Mouse (Mus musculus): ENCODE data around the gene Srl. TPM values are rescaled to one million over a fixed set of nuclear protein-coding genes. Genes with fewer than 3 reads are reported as not detected.
A peak's percentile ranks its signal among the peaks of the same experiment; 100 is the strongest.
"Not testable (repeated sequence)": the region's sequence is repeated elsewhere in the genome, so short reads cannot be mapped to it uniquely, and the experiment has no call there.

Srl gene
- 1 to 10 TPM; 3.0 to 4.1 TPM for total RNA-seq (2021)
- long read RNA-seq, experiment 1, partial matches to known transcripts, result 0 of 2 reads
- long read RNA-seq, experiment 1, other reads (novel, unspliced or antisense), result 2 of 2 reads
- long read RNA-seq, experiment 2, partial matches to known transcripts, result 0 of 1 reads
- long read RNA-seq, experiment 2, other reads (novel, unspliced or antisense), result 1 of 1 reads

- peak; percentile 100 for DNase-seq (ENCODE audit: low spot score in 2 of 2)
These were observed at the start of gene Srl for GRCm38 (mm10) chr16:4541501-4542198. Srl (minus strand) TSS chr16:4541816.

- no peak for DNase-seq (ENCODE audit: low spot score in 2 of 2)
These were observed 48.6 kb upstream of the Srl start for GRCm38 (mm10) chr16:4590236-4590635.

DNA sequence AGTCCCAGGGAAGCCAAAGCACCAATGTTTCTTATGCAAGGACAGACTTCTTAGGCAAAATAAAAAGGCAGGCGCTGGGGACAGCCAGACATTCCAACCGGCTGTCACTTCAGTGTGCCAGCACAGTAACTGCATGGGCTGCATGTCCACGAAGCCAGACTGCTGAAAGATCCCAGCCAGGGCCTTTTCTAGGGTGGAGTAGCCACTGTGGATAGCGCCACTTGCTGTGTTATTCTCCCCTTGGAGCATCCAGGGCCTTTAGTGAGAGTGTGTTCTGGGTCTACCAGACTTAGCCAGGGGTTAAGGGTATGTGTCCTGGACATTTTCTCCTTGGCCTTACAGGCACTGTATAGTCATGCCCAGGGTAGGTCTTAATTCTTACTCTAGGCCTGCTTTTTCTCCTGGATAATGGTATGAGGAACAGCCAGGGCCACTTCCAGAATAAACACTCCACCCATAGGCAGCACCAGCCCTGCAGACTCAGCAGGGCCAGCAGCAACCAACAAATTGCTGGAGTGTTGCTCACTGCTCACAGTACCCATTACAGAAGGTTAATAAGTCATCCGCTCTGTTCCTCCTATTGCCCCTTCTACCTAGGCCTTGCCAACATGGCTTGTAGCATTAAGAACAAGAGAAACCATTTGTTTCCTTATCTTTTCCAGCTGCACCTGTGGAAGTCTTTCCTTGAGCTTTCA, 46.0 kb upstream of the Srl start:
- no peak for DNase-seq (ENCODE audit: low spot score in 2 of 2)

GRCm38 (mm10) chr16:4586531-4587123, 45.0 kb upstream of the Srl start:
- peak; percentile 78 to 89 for DNase-seq (ENCODE audit: low spot score in 2 of 2)

DNA sequence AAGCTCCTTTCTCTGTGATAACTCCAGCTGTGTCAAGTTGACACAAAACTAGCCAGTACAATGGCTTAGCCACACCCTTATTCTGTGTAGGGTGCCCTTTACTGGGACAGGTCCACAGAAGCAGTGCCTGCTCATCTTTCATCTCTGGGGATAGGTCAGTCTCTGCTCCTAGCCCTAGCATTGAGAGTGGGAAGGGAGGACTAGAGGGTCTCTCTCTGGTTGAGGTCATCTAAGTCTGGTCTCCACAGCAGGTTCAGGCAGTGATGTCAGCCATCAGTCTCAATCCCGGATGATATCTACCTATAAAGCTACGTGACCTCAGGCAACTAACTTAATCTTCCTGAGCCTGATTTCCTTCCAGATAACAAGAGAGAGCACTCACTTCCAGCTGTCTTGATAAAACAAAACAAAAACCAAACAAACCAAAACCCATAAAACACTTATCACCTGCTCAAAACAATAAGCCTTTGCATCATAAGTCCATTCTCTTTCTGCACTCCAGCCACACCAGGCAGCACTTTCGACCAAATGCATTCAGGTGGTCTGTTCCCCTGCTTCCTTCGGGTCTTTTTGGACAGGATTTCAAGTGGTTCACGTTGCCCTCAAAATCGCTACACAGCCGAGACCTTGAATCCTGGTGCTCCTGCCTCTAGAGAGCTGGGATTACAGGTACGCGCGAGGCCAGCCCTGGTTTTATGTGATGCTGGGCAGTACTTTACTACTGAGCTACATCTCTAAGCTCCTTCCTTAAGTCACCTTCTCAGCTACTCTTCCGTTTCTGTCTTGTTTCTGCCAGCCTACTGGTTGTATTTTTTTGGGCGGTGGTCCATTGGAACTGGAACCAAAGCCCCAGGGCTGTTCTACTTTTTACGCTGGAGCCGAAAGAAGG, 44.3 kb upstream of the Srl start:
- no peak for DNase-seq (ENCODE audit: low spot score in 2 of 2)

GRCm38 (mm10) chr16:4584438-4584837, 42.8 kb upstream of the Srl start:
- DNase-seq (ENCODE audit: low spot score in 2 of 2), result no peak

DNA sequence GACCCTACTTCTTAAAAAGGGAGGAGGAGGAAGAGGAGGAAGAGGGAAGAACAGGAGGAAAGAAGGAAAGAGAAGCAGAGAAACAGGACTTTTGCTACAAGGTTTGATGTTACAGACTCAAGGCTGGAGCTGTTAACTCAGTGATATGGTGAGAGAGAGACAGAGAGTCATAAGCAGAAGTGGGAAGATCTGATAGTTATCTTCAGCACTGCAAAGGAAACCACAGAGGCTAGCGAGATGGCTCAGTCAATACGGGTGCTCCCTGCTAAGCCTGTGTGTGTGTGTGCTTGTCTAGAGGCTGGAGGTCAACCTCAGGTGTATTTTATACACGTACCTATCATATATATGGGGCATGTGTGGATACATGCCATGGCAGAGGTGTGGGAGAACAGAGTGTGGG, 42.2 kb upstream of the Srl start:
- no peak for DNase-seq (ENCODE audit: low spot score in 2 of 2)

- DNase-seq (ENCODE audit: low spot score in 2 of 2), result not testable (repeated sequence)
These were observed 39.6 kb upstream of the Srl start for GRCm38 (mm10) chr16:4581179-4581578.

DNA sequence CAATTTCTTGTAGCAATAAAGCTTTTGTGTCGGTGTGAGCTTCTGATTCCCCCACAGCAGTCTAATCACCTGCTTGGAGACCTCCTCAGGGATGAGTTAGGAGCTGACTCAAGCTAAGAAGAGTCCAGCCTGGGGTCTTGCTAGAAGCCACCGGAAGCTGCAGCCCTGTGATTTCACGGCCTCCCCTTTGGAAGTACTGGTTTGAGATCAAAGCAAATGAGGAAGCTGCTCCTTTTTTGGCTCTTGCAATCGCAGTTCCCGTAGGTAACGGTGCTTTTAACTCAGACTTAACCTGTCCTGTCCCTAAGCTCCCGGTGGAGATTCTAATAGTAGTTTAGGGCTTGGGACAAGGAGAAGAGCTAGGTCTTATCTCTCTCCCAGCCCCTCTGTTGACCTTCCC, 37.0 kb upstream of the Srl start:
- no peak for DNase-seq (ENCODE audit: low spot score in 2 of 2)

- DNase-seq (ENCODE audit: low spot score in 2 of 2), result no peak
These were observed 35.3 kb upstream of the Srl start for GRCm38 (mm10) chr16:4576873-4577272.

DNA sequence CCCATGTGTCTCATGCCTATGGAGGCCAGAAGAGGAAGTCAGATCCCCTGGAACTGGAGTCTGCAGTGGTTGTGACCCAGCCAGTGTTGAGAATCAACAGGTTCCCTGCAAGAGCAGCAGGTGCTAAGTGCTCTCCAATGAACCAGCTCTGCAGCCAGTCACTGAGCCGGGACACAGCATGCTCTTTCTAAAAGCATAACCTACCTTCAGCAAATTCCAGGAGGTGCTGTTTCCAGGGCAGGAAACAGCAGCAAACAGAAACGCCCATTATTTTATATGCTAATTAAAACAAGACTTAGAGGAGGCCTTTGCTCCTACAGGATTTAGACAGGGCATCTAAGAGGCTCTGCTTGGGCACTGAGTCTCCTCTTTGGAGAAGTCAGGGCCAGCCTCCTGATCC, 34.4 kb upstream of the Srl start:
- DNase-seq (ENCODE audit: low spot score in 2 of 2), result no peak

DNA sequence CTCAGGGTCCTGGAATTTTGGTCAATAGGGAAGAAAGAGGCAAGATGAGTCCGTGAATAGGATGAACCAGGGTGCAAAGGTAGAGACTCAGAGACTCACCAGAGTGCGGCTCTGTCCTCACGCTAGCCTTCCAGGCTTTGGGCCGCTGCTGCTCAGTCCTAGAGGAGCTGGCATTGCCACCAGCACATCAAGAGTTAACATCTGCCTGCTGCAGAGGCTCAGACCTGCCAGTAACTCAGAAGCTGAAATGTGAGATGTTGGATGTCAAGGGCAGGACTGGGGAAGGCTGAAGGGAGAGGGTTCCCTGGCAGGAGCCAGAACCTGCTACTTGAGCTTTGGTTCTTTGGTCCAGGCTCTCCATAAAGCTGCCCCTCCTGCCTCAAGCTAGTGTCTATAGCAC, 29.1 kb upstream of the Srl start:
- no peak for DNase-seq (ENCODE audit: low spot score in 2 of 2)

DNA sequence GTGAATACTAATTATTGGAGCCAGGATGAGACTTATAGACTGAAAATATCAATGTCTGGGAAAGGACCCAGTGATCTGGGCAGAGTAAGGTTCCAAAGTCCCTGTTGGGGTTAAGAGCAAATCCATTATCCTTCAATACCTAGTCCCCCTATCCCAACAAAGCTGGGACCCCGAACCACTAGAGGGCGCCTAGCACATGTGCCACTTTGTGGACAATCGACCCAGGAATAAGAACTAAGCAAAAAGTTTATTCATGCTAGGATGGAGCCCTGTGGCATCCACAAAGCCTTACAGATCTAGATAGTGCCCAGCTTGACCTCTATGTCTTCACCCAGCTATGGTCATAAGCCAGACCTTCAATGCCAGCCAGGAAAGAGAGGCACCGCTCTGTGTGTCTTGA, 26.3 kb upstream of the Srl start:
- peak; percentile 68 to 86 for DNase-seq (ENCODE audit: low spot score in 2 of 2)

- DNase-seq (ENCODE audit: low spot score in 2 of 2), result peak; percentile 38 to 41
These were observed 18.7 kb upstream of the Srl start for GRCm38 (mm10) chr16:4560145-4560952.

GRCm38 (mm10) chr16:4559715-4560144, 18.1 kb upstream of the Srl start, which contains the start of gene Tfap4:
Tfap4 (minus strand) TSS chr16:4559854.
- peak; percentile 65 to 78 for DNase-seq (ENCODE audit: low spot score in 2 of 2)

GRCm38 (mm10) chr16:4558980-4559631, 17.5 kb upstream of the Srl start:
- DNase-seq (ENCODE audit: low spot score in 2 of 2), result peak; percentile 61 to 70

DNA sequence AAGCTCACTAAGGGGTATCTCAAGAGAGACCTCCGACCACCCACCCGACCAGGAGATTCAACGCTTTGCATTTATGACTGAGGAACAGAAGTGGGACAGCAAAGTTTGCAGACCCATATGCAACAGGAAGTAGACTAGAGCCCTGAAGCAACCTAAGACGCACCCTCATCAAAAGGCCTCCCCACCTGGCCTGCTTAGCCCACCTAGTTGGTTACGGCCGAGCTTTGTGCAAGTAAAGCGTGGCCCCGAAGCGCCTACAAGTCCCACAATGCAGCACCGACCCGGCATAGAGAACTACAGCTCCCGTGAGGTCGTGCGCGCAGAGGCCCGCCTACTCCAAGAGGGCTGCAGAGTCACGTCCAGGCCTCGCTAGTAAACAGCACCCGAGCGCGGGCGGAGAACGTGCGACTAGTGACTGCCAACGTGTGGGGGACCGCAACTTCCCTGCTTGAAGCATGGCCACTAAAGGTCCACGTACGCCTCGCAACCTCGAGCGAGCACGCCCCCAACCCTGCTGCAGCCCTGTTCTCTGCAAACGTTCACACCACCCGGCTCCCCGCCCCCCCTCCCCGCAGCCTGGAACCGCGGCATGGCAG, 16.9 kb upstream of the Srl start:
- DNase-seq (ENCODE audit: low spot score in 2 of 2), result peak; percentile 90 to 93

DNA sequence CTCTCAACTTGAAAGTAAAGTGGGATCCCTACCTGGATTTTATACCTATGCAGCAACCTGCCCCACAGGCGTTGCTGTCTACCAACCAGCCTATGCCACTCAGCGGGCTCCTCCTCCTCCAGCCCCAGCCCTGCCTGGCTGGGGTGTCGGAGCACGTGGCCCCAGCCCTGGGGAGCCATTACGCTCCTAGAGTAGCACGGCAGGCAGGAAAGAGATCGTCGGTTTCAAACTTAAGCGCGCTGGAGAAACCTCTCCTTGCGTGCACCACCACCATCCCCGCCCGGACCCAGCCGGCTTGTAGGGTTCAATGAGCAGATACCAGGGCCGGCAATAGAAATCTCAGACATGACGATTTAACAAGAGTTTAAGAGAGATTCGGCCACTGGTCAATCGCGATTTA, 16.3 kb upstream of the Srl start:
- peak; percentile 41 to 56 for DNase-seq (ENCODE audit: low spot score in 2 of 2)

GRCm38 (mm10) chr16:4557085-4557484, 15.5 kb upstream of the Srl start:
- no peak for DNase-seq (ENCODE audit: low spot score in 2 of 2)
